Mouse (Mus musculus) urinary bladder, postnatal 36 days (tissue): ENCODE data around the gene Nae1.
A peak's percentile ranks its signal among the peaks of the same experiment; 100 is the strongest.
"Not testable (repeated sequence)": the region's sequence is repeated elsewhere in the genome, so short reads cannot be mapped to it uniquely, and the experiment has no call there.

Experiments used
- DNase-seq, 2 experiments: peaks; one replicate each; pipeline ENCODE4 v3.0.0; 2022; ENCODE audit warnings: low spot score in 2 of 2, mixed read lengths in 1 of 2

Nae1 gene

GRCm38 (mm10) chr8:104533971-104534778 lies at the start of gene Nae1, which contains the start of gene Car7:
Gene Nae1, minus strand, starts transcription at chr8:104534637.
Gene Car7, plus strand, starts transcription at chr8:104534689.
- DNase-seq: peak; percentile 91 to 93

- DNase-seq: not testable (repeated sequence)
These were observed 43.2 kb upstream of the Nae1 start for GRCm38 (mm10) chr8:104577606-104578005.

GRCm38 (mm10) chr8:104576820-104577219 lies 42.4 kb upstream of the Nae1 start:
- no peak for DNase-seq

- peak; percentile 61 to 81 for DNase-seq
These were observed 36.3 kb upstream of the Nae1 start for GRCm38 (mm10) chr8:104570436-104571343.

GRCm38 (mm10) chr8:104569559-104569958 lies 35.1 kb upstream of the Nae1 start:
- no peak for DNase-seq

- DNase-seq: no peak
These were observed 31.0 kb upstream of the Nae1 start for GRCm38 (mm10) chr8:104565457-104565798.

DNA sequence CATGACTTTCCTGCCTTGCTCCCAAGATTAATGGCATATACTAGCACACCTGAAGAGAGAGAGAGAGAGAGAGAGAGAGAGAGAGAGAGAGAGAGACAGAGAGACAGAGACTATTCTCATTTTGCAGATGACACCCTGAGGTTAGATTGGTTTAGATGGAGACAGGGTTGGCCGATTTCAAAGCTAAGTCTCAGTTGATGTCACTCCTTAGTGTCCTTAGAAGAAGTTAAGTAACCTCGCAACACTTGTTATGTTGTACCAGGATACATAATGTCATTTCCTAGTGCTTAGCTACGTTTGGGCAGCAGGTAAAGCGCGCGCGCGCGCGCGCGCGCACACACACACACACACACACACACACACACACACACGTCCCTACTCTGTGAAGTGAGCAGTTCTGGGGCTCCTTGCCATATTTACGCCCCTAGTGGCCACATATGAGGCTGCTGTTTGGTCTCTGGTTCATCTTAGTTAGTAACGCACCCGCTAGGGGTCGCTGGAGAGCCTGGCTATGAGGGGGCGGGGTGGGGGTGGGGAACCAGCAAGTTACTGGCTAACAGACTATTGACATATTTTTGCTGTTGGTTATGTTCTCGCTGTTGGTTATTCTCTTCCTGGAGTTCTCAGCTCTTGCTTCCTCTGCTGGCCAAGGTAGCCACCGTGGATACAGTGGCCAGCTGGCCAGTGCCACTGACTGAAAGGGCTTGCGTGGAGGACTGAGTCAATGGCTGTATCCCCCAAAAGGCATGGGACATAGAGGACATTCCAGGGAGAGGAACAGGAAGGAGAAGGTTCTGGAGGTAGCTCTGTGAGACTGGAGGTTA lies 30.4 kb upstream of the Nae1 start:
- peak; percentile 58 to 81 for DNase-seq

DNA sequence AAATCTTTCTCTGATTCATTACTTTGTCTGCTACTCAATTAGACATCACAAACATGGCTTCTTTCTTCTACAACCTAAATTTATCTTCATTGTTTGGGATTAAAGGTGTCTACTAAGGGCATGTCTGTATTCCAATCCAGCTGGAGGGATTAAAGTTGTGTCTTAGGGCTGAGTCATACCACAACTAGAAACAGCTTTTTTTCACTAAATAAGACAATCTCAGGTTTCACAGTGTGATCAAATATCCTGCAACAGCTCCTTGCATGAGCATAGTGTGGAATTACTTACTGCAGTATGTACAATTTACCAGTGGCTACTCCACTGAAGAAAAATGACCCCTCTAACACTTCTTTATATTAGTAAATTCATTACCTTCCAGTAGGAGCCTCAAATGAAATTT lies 26.3 kb upstream of the Nae1 start:
- DNase-seq: no peak

DNA sequence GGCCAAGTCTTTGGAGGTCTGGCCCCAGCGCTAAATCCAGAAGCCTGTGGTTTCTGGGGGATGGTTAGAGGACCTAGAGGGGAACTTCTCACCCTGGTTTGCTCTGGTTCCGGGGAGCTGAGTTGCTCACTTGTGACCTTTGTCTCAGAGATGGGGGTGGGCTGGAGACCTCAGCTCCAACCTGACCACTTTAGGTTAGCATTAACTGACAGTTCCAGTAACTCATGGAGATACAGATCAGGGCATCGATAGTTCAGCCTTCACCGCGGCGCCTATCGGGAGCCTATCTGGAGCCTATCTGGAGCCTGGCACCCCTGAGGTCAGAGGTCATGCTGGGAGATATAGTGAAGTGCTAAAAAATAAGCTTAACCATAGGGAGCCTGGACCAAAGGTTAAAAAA lies 22.8 kb upstream of the Nae1 start:
- DNase-seq: no peak

- DNase-seq: no peak
These were observed 20.8 kb upstream of the Nae1 start for GRCm38 (mm10) chr8:104555191-104555590.

DNA sequence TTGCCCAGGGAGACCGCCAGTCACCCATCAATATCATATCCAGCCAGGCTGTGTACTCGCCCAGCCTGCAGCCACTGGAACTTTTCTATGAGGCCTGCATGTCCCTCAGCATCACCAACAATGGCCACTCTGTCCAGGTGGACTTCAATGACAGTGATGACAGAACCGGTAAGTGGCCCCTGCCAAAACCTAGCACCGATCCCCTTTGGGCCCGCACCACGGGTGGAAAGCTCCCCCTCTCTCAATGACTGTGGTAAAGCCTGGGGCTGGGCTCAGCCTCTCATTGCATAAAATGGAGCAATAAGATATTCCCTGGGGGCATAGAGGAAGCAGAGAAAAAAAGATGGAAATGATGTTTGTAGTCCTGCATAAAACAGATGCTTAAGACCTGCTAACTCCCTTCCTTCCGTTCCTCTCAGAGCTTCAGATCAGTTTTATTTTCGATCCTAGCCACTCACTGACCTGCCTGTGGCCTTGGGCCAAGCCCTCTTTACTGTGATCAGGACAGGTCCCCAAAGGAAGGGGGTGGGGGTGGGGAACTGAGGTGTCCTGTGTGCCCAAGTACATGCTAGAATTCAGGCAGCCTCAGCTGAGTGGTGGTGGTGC lies 9.1 kb upstream of the Nae1 start:
- DNase-seq: no peak

- DNase-seq: no peak
These were observed 7.7 kb upstream of the Nae1 start for GRCm38 (mm10) chr8:104542160-104542559.

GRCm38 (mm10) chr8:104541515-104541880 lies 7.1 kb upstream of the Nae1 start:
- no peak for DNase-seq

DNA sequence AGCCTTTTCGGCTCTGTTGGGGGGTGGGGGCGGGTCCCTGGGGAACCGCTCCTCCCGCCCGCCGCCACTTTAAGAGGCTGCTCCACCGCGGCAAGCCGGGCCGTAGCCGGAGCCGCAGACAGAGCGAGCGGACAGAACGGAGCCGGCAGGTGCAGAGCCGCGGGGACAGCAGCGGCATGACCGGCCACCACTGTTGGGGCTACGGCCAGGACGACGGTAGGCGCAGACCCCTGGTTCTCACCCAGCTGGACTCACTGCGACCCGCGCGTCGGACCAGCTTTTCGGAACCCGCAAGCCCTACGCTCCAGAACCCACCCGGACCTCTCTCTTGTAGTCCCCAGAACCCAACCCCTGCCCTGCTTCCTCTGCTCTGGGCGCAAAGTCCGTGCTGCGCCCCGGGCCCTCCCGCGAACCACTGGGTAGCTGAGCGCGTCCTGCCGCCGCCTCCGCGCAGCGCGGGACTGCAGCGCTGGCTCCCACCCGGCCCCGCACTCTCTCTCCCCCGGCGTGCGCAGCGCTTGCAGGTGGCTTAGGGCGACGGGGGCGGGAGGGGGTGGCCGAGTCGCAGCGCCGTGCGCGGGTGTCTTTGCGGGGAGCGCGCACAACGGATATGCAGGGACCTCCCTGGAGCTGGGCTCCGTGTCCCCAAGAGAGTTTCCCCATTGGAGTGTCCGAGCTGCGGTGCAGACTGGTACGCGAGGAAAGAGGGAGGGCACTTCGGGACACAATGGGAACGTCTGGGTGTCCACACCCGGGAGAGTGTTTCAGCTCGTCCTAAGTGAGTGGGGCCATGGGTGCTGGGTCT lies 6.5 kb upstream of the Nae1 start:
- no peak for DNase-seq

DNA sequence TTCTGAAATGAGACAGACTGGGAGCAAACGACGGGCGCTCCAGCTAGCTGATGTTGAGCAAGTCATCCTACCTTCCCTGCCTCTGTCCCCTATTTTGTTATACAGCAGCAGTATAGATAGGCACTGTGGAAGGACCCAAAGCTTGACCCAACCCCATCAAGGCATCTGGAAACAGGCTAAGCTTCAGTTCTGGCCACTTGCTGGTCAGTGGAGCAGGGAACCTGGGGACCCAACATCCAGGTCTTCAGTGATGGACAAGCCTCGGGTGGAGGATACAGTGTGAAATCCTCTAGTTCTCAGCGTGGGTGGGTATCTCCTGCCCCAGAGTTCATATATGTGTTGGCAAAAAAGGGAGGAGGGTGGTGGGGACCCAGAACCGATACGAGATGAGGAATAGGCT lies 5.8 kb upstream of the Nae1 start:
- DNase-seq: no peak

GRCm38 (mm10) chr8:104539566-104539965 lies 5.1 kb upstream of the Nae1 start:
- no peak for DNase-seq

DNA sequence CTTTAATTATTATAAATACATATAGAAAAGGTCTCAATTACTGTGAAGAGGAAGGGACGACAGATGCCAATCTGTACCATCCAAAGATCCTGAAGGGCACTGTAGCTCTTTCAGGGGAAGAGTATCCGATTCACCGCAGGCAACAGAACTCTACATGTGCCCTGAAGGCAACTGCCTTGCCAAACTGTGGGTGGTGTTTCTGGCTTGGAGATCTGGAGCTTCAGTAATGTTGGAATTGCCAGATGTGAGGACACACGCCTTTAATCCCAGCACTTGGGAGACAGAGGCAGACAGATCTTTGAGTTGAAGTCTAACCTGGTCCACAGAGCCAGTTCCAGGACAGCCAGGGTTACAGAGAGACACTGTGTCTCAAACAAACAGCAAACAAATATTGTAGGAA lies 4.5 kb upstream of the Nae1 start:
- DNase-seq: no peak

DNA sequence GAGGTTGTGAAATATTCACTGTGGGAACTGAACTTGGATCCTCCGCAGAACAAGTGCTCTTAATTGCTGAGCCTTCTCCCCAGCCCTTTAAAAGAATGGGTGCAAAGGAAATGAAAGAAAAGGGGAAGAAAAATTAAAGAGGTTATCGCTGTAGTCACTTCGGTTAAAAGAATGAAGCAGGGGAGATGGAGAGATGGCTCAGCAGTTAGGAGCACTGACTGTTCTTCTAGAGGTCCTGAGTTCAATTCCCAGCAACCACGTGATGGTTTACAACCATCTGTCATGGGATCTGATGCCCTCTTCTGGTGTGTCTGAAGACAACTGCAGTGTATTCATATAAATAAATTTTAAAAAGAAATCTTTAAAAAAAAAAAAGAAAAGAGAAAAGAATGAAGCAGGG lies 1.6 kb upstream of the Nae1 start:
- DNase-seq: no peak

DNA sequence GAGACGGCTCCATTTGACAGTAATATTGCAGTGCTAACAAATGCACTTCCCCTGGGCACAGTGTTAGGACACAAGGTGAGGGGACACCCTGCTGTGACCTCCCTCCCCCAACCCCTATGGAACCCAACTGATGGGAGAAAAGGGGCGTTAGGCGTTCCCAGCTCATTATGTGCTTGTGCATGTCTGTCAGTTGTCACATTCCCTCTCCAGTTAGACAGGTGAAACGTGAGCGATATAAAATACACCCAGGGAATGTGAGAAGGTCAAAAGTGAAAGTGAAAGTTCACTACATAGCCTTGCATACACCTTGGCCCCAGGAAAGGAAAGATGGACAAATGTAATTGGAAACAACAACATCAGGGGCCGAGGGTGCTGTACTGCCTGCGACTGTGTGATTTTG lies 941 bp upstream of the Nae1 start:
- no peak for DNase-seq

GRCm38 (mm10) chr8:104534779-104535141 lies 323 bp upstream of the Nae1 start:
- peak in 1 of 2 experiments; percentile 17 for DNase-seq

- no peak for DNase-seq
These were observed 886 bp downstream of the Nae1 start for GRCm38 (mm10) chr8:104533551-104533950.
